Mouse (Mus musculus) heart, postnatal 36 days (tissue): ENCODE data around the gene Iqcg. TPM values are rescaled to one million over a fixed set of nuclear protein-coding genes. Genes with fewer than 3 reads are reported as not detected.
"Not testable (repeated sequence)": the region's sequence is repeated elsewhere in the genome, so short reads cannot be mapped to it uniquely, and the experiment has no call there.

Source experiments
- DNase-seq, 2 experiments: peaks; one replicate each; pipeline ENCODE4 v3.0.0; 2021 to 2022
- intact Hi-C: fragments of 180-260 bp; cut with DNase I; formaldehyde crosslinking; loops from one replicate; pipeline ENCODE4 v1.15.1; 2025
- total RNA-seq, 2 experiments: library from RNA; stranded (reverse); gene quantifications; 2 replicates each; pipeline ENCODE4 v1.2.3; 2021

The Iqcg gene
- under 1 TPM; 0.33 to 0.60 TPM for total RNA-seq

DNA sequence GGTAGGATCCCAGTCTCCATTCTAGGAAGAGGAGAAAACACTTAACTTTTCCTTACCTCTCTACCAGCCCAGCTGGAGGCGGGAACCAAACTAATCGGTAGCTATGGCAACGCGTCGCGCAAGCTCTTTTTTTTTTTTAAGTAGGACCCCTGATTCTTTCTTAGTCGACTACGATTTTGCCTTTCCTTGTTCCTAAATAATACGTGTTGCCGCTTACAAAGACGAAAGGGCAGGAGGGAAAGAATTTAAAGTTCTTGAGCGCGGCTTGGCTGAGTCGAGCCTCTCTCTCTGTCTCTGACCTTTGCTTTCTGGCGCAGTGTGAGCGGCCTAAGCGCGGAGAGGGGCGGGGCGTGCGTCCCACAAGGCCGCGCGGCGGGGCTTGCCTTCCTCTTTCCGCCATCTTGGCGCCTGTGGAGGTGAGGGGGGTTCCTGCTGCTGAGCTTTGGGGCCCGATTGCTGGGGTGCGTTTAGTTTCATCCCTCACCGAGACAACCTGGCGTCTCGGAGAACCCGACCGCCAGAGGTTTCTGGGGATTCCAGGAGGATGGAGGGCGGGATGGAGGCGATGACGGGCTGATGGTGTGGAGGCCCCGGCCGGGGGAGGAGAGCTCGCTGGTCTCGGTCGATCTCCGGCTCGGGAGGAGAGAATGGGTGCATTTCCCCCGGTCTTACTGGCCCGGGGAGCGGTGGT lies at the start of gene Iqcg, which contains the start of gene Rpl35a:
Gene Iqcg, minus strand, starts transcription at position 124 of the 691 bp plus-strand sequence.
Gene Rpl35a, plus strand, starts transcription at position 359 of the 691 bp plus-strand sequence.
- intact Hi-C loops = no loop called here
- DNase-seq = peak; percentile 92 to 96

DNA sequence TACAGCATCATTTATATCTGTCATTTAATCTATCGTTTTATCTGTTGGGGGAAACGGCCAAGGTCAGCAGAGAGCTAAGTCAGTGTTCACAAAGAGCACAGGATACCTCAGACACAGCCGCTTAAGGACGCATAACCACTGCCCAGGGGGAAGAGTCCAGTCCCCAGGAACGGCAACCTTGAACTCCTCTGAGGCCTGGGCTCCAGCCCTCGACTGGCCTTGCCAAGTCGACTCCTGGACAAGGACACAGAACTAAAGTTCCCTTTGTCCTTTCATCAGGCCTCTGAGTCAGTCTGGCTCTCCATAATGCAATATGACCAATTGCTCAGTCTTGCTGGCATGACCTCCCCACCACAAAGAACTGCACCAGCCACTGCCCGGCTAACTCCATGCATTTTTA lies 29.6 kb upstream of the Iqcg start:
- intact Hi-C loops = no loop called here

DNA sequence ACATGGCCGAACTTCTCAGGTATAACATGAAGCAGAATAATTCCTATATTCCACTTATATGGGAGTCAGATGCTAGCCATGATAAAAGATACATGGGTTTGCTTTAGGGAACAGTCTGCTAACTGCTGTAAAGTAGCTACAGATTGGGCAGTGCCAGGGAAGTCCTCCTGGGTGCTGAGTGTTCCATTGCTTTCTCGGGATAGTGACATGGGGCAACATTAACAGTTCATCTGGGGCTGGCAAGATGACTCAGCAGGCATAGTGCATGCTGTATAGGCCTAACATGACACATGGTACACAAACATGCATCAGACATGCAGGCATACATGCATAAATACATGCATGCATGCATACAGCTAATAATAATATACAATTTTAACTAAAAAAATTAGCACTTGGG lies 28.0 kb upstream of the Iqcg start:
- intact Hi-C loops = no loop called here

More for the DNA sequence above, 29.6 kb upstream of the Iqcg start:
- DNase-seq = no peak

DNA sequence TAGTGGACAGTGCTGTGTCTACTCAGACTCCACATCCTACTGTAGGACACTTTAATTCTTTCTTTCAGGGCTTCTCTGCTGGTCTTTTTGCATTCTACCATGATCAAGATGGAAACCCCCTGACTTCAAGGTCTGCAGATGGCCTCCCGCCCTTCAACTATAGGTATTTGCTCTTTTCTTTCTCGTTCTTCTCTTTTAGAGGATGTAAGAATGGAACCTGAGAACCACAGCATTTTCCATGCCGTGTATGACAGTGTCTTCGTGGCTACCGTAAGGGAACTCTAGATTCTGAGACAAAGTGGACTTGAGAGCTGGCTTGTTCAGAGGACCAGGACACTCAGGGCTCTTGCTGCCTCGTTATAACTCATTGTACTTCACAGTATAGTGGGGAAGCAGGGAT lies 26.9 kb upstream of the Iqcg start:
- intact Hi-C loops = no loop called here

More for the DNA sequence above, 28.0 kb upstream of the Iqcg start:
- DNase-seq = no peak

DNA sequence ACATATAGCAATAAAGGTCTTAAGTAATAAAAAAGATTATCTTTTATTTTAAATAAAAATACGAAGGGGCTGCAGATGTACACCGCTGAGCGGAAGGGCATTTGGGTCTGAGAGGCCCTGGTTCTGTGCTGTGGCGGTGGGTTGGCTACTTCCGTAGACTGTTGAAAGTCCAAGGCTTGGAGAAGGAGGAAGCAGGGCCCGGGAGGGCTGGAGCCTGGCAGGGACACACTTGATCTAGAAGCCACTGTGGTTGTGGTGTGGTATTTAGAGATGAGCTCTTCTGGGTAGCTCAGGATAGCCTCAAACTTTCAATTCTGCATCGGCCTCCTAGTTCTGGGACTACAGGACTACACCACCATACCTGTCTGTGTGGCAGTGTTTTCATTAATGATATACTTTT lies 24.0 kb upstream of the Iqcg start:
- intact Hi-C loops = no loop called here
- no peak for DNase-seq

More for the DNA sequence above, 26.9 kb upstream of the Iqcg start:
- DNase-seq = no peak

DNA sequence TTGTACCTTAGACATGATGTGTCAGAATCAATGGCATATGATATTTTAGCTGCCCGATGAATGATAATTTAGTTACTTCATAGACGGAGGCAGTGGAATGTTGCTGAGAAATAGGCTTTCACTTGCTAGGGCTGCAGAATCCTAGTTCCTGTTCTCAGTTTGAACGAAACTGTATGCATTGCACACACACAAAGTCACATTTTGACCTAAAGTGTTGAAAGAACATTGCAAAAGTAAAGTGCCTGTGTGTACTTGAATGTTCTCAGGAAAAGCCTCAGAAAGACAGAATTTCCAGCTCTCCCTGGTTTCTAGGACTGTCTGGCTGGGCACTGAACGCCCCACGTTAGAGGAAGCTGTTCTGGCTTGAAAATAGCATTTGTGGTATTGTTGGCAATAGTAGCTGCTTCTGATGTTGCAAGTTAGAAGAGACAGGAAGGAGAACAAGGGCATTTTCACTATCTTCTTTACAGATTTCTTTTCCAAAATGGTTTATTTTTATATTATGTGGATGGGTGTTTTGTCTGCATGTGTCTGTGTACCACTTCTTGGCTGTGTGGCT lies 21.1 kb upstream of the Iqcg start:
- intact Hi-C loops = no loop called here

DNA sequence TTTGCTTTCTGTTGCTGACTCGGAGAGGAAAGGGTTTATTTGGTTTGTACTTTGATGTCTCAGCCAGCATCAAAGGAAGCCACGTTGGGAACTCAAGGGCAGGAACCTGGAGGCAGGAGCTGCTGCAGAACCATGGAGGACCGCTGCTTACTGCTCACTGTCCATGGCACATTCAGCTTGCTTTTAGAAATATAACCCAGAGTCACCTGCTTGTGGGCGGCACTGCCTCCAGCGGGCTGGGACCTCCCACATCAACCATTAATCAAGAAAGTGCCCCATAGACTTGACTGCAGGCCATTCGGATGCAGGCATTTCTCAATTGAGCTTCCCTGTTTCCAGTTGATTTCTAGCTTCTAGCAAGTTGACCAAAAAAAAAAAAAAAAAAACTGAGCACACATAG lies 20.1 kb upstream of the Iqcg start:
- intact Hi-C loops = no loop called here
- no peak for DNase-seq

More for the DNA sequence above, 21.1 kb upstream of the Iqcg start:
- no peak for DNase-seq

DNA sequence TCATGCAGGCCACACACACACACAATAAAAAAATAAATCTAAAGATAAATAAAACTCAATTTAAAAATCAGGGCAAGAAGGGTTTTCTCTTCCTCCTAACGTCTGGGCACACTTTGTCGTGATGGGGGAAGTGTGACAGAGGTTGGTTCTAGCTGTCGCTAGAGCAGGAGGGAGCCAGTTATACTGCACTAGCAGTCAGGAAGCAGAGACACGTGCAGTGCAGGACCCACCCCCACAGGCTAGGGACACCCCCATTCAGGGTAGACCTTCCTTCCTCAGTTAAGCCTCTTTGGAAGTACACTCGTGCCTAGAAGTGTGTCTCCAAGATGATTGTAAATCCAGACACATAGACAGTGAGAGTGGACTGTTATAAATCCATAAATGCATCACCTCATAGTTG lies 18.9 kb upstream of the Iqcg start:
- no peak for DNase-seq
- intact Hi-C loops = no loop called here

DNA sequence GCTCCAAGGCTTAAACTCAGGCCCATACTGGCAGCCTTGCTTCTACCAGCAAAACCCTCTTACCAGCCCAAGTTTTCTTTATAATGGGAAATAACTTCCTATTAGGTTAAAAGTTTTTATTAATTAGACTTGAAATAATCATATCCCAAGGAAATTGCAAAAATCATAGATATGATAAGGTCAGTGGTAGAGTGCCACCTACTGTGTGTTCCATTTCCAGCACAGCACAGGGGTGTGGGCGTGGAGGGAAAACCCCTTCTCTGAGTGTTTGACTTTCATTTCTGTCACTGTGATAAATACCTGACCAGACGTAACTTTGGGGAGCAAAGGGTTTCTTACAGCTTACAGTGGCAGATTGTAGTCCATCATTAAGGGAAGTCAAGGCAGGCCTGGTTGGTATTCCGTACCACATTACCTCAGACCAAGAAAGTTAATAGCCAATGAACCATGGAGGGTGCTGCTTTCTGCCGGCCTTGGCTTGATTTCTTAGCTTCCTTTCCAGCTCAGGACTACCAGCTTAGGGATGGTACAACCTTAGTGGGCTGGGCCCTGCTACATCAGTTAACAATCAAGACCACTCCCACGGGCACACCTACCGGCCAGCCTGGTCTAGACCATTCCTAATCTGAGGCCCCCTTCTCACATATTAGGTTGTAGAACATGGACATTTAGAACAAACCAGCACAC lies 17.0 kb upstream of the Iqcg start:
- intact Hi-C loops = no loop called here
- no peak for DNase-seq

DNA sequence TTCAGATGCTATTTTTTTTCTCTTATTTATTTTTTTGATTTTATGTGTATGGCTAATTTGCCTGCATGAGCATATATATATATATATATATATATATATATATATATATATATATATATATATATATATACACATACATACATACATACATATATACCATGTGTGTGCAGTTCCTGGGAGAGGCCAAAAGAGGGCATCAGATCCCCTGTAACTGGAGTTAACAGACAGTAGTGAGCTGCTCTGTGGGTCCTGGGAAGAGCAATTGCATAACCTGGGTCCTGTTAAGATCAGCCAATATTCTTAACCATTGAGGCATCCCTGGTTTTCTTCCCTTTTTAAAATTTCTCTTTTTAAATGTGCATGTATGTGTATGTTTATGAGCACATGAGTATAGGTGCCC lies 14.9 kb upstream of the Iqcg start:
- no peak for DNase-seq
- intact Hi-C loops = no loop called here

DNA sequence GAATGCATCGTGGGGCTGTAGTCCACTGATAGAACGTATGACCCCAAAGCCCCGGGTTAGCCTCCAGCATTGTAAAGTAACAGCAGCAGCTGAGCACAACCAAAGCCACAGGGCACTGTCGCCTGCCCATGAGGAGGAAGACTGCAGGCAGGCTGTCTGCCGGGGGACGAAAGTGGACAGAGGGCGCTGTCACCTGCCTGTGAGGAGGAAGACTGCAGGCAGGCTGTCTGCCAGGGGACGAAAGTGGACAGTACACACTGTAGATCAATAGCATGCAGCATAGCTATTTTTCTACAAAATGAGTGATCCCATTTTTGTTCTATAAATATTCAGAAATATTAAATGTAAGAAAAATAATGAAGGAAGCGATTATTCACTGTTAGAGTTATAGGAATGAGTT lies 8.6 kb upstream of the Iqcg start:
- intact Hi-C loops = loop anchor here (5.0 kb wide), 1 partner anchor 252 kb away; the partner anchor contains the start of gene Smbd1
- no peak for DNase-seq

DNA sequence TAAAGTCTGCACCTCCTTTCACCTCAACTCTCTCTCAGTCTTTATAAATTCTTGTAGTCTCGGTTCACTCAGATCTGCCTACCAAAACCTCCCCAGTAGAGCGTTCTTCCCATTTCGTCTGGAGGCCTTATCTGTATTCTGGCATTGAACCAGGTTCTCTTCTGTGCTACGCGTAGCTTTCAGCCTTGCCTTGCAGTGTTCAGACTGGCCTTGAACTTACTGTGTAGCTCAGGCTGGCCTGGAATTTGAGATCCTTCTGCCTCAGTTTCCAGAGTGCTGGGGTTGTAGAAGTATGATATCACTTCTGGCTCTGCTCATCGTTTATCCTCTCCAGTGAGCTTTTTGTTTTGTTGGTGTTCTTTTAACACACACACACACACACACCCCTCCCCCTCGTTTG lies 7.2 kb upstream of the Iqcg start:
- intact Hi-C loops = loop anchor here (5.0 kb wide), 1 partner anchor 251 kb away; the partner anchor contains the start of gene Smbd1
- no peak for DNase-seq

DNA sequence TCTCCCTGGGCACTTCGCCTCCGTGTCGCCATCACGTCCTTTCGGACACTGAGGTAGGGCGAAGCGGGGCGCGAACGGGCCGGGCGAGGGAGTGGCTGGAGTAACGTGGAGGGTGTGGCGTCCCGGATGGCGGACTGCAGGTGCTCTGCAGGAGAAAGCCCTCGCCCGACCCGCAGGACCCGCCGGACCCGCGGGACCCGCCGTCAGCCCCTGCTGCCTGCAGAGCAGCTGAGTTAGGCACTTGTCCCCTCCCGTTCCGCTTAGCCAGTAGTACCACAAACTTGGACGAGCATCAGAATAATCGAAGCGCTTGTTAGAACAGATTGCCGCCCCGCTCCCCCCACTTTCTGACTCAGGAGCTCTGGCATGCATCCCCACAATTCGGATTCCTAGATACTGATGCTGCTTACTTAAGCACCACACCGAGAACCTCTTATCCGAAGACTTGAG lies 6.7 kb upstream of the Iqcg start:
- DNase-seq = no peak
- intact Hi-C loops = loop anchor here (5.0 kb wide), 1 partner anchor 250 kb away; the partner anchor contains the start of gene Smbd1

DNA sequence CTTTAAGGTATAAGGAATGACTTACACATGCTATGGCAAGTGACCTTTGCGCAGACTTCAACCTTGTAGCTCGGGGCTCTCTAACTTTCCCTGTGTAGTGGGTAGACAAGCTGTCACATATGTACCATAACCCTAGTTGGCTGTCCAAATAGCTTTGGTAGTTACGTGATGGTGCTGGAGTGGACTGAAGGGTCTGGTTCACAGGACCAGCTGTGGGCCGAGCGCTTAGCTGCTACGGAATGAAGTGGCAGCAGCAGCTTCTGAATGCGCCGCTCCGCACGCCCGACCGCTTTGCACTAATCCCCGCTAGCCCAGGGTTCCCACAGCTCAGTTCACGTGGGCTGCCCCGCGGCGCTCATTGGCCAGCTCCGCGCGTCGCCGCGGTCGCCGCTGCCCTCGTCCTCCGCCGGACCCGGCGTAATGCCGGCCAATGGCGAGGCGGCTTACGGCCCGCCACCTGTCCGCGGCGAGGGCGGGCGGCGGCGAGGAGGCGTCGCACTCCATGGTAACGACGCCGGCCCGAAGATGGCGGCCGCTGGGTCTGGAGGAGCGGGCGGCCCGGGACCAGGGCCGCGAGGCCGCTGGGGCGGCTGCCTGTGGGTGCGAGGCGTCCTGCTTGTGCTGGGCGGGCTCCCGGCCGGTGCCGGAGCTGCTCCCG lies 6.1 kb upstream of the Iqcg start, which contains the start of gene Lmln:
Gene Lmln, plus strand, starts transcription at position 498 of the 658 bp plus-strand sequence.
- peak; percentile 86 to 88 for DNase-seq
- intact Hi-C loops = loop anchor here (5.0 kb wide), 1 partner anchor 250 kb away; the partner anchor contains the start of gene Smbd1

DNA sequence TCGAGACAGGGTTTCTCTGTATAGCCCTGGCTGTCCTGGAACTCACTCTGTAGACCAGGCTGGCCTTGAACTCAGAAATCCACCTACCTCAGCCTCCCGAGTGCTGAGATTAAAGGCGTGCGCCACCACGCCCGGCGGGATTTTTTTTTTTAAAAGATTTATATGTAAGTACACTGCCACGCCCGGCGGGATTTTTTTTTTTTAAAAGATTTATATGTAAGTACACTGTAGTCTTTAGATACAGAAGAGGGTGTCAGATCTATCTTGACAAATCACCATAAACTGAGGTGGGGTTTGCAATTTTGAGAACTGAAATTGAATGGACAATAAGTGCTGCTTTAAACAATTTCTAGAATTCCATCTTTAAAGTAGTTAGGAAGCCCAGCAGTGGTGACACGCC lies 5.4 kb upstream of the Iqcg start:
- intact Hi-C loops = loop anchor here (5.0 kb wide), 1 partner anchor 249 kb away; the partner anchor contains the start of gene Smbd1
- no peak for DNase-seq

DNA sequence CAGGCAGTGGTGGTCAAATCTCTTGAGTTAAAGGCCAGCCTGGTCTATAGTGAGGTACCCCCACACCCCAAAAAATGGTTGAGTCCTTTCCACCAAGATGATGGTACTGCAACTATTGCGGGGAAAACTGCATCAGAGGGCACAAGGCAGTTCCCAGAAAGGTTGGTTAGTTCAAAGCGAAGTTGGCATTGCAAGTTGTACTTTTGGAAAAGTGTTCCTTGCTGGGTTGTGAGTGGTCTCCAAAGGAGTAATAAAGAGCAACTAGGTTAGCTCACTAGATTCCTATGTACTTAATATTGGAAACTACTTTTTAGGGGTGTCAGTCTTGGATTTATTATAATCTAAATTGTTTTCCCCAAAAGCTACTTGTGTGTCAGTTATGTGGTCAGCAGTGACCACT lies 4.9 kb upstream of the Iqcg start:
- DNase-seq = no peak
- intact Hi-C loops = loop anchor here (5.0 kb wide), 1 partner anchor 249 kb away; the partner anchor contains the start of gene Smbd1

DNA sequence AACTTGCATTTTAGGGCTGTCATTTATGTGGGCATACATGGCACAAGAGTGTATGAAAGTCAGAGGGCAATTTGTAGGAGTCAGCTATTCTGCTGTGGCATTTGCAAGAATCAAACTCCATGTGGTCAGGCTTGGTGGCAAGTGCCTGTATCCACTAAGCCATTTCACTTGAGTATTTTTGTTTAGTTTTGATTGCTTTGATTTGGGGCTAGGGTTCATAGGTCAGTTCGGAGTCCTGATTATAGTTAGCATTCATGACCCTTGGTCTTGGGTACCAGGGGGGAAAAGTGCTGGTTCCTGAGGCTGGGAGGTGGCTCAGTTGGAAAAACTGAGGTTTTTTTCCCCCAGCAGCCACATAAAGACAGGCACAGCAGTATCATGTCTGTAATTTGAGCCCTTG lies 3.5 kb upstream of the Iqcg start:
- no peak for DNase-seq
- intact Hi-C loops = no loop called here

DNA sequence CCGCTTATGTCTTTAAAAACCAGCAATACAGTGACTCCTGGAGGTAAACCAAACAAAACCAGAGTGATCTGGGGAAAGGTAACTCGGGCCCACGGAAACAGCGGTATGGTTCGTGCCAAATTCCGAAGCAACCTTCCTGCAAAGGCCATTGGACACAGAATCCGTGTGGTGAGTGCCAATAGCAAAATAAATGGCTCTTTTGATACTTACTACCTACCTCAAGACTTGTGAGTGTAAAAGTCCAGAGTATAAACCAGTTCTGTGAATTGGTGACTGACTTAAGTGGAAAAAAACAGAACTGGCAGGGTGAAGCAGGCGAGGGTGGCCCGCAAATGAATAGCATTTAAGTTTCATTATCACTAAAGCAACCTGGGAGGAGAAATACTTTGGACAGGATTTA lies 2.6 kb upstream of the Iqcg start:
- intact Hi-C loops = not testable (repeated sequence)

DNA sequence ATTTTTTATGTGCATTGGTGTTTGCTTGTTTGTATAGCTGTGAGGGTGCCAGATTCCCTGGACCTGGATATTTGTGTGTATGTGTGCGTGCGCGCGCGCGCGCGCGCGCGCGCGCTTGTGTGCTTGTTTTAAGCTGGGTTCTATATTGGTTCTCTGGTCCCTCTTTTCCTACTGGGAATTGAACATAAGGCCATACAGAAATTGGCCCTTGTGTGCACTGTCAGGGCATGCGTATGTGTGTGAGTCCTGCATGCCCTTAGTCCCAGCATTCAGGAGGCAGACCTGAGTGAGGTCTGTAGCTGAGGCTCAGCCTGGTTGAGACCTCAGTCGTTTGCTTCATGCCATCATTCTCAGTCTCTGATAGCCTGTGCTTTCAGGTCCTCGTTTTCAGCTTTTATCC lies 2.0 kb upstream of the Iqcg start:
- DNase-seq = no peak
- intact Hi-C loops = no loop called here

More for the DNA sequence above, 2.6 kb upstream of the Iqcg start:
- not testable (repeated sequence) for DNase-seq

DNA sequence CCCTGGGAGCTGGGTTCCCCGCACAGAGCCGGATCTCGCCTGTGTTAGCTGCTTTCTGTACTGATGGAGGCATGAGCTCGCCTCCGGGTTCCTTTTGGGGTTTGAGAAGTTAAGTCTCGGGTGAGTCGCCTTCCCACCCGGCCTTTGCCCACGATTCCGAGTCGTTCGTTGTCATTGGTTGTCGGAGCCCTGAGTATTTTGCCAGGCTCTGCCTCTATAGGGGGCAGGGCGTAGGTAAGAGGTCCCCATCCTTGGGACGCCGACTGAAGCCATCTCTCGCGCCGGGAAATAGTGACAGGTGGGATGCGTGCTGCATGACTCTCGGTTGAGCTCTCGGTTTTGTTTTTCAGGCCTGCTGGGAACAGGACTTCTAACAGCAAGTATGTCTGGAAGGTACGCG lies 768 bp upstream of the Iqcg start:
- intact Hi-C loops = no loop called here
- DNase-seq = no peak

DNA sequence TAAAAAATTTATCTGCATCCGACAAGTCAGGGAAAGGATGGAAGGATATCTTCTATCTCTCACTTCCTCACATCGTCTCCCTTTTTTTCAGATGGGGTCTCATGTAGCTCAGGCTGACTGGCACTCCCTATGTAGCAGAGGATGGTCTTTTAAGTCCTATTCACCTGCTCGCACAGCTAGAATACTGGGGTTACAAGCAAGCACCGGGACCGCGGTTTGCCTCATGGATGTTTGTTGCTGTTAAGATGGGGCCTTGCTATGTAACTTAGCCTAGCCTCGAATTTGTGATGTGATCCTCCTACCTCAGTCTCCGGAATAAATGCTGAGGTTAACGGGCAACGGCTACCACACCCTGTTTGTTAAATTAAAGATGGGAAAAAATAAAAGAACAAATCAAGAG lies 363 bp downstream of the Iqcg start:
- intact Hi-C loops = no loop called here
- no peak for DNase-seq
